Mouse (Mus musculus) large intestine, adult 2 months (tissue): ENCODE measurements at regions not wholly inside any gene's neighbourhood (a gene's known extent, or its start where the extent isn't known, plus 50 kb on each side); places are given as distances from the start of the nearest gene placed in this dataset.

Experiments used
- DNase-seq: peaks from one replicate; pipeline ENCODE4 v3.0.0-alpha.2; 2012; ENCODE audit warnings: low read depth, low spot score
- WGBS: fragments of 180-500 bp; shearing (Covaris S2); methylation state at CpG from one replicate; pipeline ENCODE4 v1.1.7; 2018; 5-methylcytosine and 5-hydroxymethylcytosine counted together

DNA sequence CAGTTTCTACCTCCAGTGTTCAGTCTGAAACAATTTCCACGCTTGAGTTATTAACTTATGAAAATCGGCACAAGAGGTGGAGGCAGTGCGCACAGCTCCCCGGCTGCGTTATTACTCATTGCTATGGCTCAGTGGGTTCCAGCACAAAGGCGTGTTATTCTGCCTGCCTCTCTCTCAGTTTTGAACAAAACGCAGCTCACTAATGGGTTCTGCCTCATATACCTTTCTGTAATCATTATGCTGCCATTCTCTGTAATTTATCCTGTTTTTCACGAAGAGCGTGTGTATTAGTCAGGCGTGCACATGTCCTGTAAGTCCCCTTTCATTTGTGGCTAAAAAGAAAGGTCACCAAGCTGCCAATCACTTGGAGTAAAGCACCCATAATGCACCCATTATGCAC, 205.4 kb downstream of the Bcl2l11 start:
- DNase-seq, result no peak
- WGBS, result 86% methylated on average over 10 of the region's 10 CpGs

GRCm38 (mm10) chr2:128331681-128332080, 205.8 kb downstream of the Bcl2l11 start:
- WGBS, result 82% methylated on average over 8 of the region's 8 CpGs
- no peak for DNase-seq

DNA sequence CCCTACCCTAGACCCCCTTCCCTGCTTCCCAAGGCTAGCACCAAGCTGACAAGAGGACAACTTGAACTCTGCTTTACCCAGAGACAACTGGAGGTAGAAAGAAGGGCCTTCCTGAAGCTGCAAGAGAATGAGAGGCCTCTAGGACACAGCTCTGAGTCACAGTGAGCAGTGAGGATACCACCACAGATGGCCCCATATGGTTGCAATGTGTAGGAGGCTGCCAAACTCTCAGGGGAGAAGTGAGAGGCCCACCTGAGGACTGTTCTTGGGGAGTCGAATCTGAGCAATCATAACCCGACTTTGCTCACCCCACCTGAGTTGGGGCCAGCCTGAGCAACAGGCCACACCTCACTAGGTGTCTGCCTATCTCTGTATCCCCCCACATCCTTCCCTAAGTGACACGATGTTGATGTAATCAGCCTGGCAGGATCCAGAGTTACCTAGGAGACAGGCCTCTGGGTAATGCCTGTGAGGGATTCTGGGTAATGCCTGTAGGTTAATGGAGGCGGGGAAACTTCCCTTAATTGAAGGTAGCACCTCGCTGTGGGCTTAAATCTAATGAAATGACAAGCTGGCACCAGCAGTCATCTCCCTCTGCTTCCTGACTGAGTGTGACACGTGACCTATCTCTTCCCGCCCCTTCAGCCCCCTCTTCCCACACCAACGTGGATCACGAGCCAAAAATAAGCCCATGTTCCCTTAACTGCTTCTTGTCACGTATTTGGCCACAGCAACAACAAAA, 207.7 kb downstream of the Bcl2l11 start:
- WGBS, result 68% methylated on average over 10 of the region's 10 CpGs

DNA sequence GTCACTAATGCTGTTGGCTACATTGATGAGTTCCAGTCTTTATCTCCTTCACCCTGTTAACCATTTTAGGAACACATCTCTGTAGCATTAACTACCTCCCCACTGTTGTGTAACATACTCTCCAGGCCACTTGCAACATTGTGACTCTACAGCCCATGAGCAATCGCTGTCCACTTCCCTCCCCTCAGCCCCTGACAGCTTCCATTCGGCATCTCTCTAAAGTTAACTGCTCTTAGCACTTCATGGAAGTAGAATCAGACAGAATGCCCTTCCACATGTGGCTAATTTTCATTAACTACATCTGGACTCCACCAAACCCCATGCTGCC, 208.3 kb downstream of the Bcl2l11 start:
- DNase-seq, result no peak
- WGBS, result 80% methylated on average over 2 of the region's 2 CpGs

More for the DNA sequence above, 207.7 kb downstream of the Bcl2l11 start:
- DNase-seq, result no peak

GRCm38 (mm10) chr2:128334757-128335500, 209.1 kb downstream of the Bcl2l11 start:
- DNase-seq, result no peak
- 66% methylated on average over 7 of the region's 7 CpGs for WGBS

GRCm38 (mm10) chr2:128337192-128337591, 211.4 kb downstream of the Bcl2l11 start:
- no peak for DNase-seq

DNA sequence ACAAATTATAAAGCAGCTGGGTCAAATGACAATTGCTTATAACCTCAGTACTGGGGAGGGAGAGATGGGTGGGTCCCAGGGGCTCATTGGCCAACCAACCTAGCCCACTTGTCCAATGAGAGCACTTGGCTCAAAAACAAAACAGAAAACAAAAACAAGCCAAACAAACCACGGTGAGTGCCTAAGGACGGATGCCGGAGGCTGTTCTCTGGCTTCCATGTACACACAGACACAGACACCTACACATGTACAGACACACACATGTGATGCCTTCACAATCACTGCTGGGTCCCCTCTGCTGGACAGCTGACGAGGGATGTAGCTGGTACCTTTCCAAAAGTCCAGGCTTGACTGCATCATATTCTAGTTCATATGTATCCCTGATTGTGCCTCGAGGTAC, 212.0 kb downstream of the Bcl2l11 start:
- no peak for DNase-seq
- 91% methylated on average over 5 of the region's 5 CpGs for WGBS

- 66% methylated on average over 4 of the region's 4 CpGs for WGBS
- no peak for DNase-seq
Observed at GRCm38 (mm10) chr2:128338474-128338873, 212.6 kb downstream of the Bcl2l11 start.

DNA sequence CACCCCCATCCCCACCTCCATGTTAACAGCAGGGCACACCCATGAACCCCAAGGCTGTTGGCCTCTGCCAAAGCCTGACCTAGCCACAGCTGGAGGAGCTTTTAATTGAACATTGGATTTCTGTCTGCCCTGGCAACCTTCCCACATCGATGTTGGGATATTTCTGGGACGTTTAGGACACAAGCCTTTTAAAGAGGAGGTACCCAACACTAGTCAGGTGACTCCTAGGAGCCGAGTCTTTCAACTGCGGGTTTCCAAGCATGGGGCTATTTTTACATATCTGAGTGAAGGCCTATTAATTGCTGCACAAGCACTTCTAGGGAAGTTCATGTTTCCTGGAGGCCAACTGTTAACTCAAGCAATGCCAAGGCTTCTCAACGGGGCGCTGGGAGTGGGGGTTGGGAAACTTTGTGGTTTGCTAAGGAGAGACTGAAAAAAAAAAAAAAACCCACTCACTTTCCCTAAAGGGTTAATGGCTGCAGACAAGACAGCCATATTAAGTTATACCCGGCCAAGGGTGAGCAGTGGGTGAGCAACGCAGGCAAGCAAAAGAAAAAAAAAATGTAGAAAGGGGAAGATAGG, 213.3 kb downstream of the Bcl2l11 start:
- DNase-seq, result no peak
- WGBS, result 30% methylated on average over 8 of the region's 8 CpGs

DNA sequence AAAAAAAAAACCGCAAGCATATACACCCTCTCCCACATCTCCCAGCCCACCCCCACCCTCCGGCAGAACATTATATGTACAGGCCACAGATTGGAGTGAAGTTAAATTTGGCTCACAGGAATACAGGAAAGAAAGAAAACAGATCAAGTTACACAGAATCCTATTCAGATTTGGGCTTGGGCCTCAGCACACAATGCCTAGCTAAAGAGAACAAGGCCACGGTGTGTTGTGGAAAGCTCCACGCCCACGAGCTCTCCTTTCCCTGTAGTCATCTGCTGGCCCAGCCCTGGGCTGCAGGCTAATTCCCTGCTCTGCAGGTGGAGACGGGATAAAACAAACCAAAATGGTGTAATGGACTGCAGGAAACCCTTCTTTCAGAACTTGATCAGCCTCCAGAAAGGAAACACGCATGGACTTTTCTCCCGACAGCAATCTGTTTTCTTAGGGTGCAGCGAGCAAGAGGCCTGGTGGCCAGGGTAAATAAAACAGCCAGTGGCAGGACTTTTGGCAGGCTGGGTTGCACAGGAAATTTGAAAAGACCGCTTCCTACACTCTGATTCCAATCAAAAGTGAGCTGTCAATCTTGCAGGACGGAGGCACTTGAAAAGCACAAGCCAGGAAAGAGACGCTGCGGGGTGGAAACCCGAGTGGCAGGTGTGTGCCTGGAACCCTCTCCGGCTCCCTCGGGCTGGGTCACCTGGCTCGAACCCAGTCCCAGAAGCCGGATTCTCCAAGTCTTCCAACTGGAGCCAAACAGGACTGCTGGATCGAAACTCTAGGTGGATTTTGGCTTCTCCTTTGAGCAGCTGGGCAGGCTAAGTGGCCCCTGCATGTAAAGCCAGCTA, 214.0 kb downstream of the Bcl2l11 start:
- DNase-seq, result no peak
- WGBS, result 24% methylated on average over 19 of the region's 19 CpGs

DNA sequence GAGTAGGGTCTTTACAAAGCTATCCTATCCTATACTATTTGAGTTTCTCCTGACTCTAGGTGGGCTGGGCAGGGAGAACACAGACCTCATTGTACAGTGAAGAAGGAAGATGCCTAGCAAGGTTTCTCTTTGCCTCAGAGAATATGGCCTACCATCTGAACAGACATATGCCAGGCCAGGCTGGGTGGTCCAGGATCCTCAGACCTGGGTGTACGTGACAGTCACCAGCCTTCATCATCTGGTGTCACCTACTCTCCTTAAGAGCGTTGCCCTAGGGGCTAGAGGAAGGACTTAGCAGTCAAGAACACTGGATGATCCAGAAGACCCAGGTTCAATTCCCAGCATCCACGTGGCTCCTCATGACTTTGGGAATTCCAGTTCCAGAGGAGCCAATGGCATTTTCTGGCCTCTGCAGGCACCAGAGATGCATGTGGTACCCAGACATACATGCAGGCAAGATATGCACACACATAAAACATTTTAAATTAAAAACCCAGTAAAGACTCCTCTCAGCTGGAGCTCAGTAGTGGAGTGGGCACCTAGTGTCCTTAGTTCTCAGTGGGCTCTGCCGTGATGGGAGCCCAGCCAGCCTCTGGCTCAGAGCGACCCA, 214.9 kb downstream of the Bcl2l11 start:
- no peak for DNase-seq
- WGBS, result 94% methylated on average over 5 of the region's 5 CpGs

DNA sequence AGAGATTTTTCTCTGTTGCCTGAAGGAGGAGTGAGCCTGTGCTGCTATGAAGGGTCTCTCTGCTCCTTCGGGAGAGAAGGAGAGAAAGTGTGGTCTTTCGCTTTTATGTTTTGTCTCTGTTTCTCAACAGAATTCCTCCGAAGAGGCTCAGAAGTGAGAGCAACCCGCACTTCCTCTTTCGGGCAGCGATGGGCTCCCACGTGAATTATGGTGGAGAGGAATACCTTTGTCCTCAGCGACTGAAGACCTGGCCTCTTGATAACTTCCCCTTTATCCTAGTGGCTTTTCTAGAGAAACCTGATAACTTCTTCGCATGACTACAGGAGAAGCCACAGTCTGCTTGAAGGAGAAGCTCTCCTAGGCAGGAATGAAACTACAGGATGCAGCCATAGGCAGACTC, 216.4 kb downstream of the Bcl2l11 start:
- 79% methylated on average over 9 of the region's 9 CpGs for WGBS
- DNase-seq, result no peak

DNA sequence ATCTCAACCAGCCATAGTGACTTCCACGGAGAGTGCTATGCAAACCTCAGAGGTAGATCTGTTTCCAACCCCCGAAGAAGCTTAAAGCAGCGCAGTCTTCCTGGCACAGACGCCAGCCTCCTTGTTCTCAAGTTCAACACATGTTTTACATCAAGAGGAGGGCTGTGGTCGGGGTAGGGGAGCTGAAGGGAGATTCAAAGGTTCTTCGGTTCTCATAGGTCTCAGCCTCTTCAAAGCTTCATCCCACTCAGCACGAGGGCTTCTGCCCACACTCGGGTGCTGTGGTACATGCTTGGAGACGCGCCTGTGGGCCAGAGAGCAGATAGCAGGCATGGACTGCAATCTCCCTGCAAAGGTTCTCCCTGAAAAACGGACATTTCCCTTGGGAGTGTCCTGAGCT, 219.7 kb downstream of the Bcl2l11 start:
- DNase-seq, result no peak
- WGBS, result 71% methylated on average over 11 of the region's 11 CpGs

- 76% methylated on average over 2 of the region's 2 CpGs for WGBS
- DNase-seq, result no peak
Observed at GRCm38 (mm10) chr2:128348556-128348955, 222.7 kb downstream of the Bcl2l11 start.

DNA sequence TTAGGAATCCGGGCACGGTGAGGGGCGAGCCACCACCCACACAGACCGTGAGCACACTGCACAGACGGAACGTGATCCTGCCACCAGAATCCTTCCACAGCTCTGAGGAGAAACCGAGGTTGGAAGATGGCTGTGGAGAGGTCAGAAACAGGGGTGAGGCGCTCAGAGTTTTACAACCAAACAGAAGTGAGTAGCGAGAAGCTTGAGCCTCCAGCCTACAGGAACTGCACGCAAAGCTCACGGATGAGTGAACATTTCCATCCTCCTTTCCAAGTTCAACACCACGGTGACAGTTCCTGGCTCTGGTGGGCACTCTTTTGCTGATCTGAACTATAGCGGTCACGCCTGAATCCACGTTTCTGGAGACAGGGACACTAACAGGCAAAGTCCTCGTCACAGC, 225.6 kb downstream of the Bcl2l11 start:
- 75% methylated on average over 16 of the region's 16 CpGs for WGBS
- DNase-seq, result no peak

DNA sequence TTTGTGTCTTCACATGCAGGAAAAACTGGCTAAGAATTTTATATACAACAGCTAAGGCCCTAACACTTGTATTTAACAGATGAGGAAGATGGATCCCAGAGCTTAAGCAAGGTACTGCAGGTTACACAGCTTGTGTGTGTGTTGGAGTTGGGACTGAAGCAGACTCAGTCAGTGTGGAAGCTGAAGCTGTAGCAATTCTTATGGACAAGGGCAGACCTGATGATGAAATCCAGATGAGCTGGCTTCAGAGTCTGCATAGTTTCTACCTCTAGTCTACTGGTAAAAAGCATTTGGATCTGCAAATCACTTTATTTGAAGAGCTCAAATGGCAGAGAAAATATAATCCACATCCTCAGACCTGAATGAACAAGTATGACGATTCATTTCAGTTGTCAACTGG, 226.7 kb downstream of the Bcl2l11 start:
- WGBS, result 85% methylated on average over 1 of the region's 1 CpGs
- DNase-seq, result no peak

- DNase-seq, result no peak
- 78% methylated on average over 3 of the region's 3 CpGs for WGBS
Observed at GRCm38 (mm10) chr2:128353457-128353856, 227.6 kb downstream of the Bcl2l11 start.

DNA sequence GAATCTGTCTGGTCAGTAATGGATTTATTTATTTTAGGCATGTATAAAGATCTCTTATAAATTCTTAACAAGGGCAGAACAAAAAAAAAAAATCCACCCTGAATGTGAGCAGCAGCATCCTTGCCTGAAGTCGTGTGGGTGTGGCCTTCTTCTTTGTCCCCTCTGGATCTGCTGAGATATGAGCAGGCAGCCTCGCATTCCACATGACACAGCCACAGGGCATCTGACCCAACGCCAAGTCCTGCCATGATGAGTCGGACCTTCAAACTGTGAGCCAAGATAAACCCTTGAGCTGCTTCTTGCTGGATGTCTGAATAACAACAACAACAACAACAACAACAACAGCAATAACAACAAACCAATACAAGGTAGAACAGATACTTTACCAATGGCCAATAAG, 230.5 kb downstream of the Bcl2l11 start:
- DNase-seq, result no peak
- WGBS, result 83% methylated on average over 4 of the region's 4 CpGs

DNA sequence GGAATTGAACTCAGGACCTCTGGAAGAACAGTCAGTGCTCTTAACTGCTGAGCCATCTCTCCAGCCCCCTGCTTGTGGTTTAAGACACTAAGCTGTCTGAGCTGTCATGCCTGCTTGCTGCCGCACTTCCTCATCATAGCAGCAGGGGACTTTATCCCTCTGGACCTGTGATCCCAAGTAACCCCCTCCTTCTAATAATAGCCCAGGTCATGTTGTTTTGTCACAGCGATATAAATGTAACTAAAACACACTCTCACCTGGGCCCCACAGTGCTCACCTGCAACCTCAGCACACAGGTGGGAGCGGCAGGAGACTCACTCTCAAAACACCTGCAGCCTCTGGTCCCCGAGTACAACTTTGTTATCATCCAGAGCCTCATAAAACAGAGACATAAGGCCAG, 231.9 kb upstream of the Spdye4c start:
- no peak for DNase-seq
- 45% methylated on average over 4 of the region's 4 CpGs for WGBS

DNA sequence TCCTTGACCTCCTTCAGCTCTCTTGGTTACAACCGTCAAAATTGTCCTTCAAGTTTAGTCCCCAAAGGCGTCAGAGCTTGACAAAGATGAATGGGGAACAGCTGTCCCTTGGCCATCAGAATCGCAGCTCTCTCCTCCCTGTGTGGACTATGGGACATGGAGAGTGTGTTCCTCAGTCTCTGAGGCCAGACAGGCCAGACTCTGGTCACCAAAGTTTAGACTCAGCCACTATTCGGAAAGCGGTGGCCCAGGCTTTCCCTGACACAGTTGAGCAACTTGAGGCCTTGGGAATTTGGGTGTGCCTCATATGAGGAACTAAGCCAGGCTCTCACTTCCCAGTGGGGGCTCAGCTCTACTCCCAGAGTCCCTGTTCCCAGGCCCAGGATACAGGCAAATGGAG, 230.5 kb upstream of the Spdye4c start:
- 75% methylated on average over 5 of the region's 5 CpGs for WGBS
- DNase-seq, result no peak
